Mouse (Mus musculus) stomach, embryonic 15.5 days (tissue): ENCODE data around the gene Islr. TPM values are rescaled to one million over a fixed set of nuclear protein-coding genes. Genes with fewer than 3 reads are reported as not detected.
"Not testable (repeated sequence)": the region's sequence is repeated elsewhere in the genome, so short reads cannot be mapped to it uniquely, and the experiment has no call there.

Source experiments
- ATAC-seq: fragments of 200-750 bp; cut with Nextera tagmentation; 2 replicates; pipeline ENCODE4 v1.8.0; 2017; ENCODE audit warnings: low read depth, moderate number of reproducible peaks, moderate TSS enrichment; ENCODE audit not compliant: insufficient read depth, low FRiP score
- H3K27ac ChIP-seq: fragments of 300-500 bp; sonication (generic); 2 replicates; pipeline ENCODE4 v1.5.1; 2015; ENCODE audit warnings: mild to moderate bottlenecking, inconsistent platforms
- H3K27me3 ChIP-seq: fragments of 300-500 bp; sonication (generic); replicated peaks from 2 replicates; pipeline ENCODE4 v1.6.1; 2015; ENCODE audit warnings: inconsistent platforms
- H3K36me3 ChIP-seq: fragments of 300-500 bp; sonication (generic); 2 replicates; pipeline ENCODE4 v1.6.1; 2015; ENCODE audit warnings: inconsistent platforms
- H3K4me1 ChIP-seq: fragments of 300-500 bp; sonication (generic); 2 replicates; pipeline ENCODE4 v1.6.1; 2015; ENCODE audit warnings: inconsistent platforms
- H3K4me2 ChIP-seq: fragments of 300-500 bp; sonication (generic); 2 replicates; pipeline ENCODE4 v1.6.1; 2015; ENCODE audit warnings: mild to moderate bottlenecking, inconsistent platforms
- H3K4me3 ChIP-seq: fragments of 300-500 bp; sonication (generic); replicated peaks from 2 replicates; pipeline ENCODE4 v1.5.1; 2015; ENCODE audit warnings: inconsistent platforms
- H3K9ac ChIP-seq: fragments of 300-500 bp; sonication (generic); 2 replicates; pipeline ENCODE4 v1.6.1; 2015; ENCODE audit warnings: inconsistent platforms
- H3K9me3 ChIP-seq: fragments of 300-500 bp; sonication (generic); 2 replicates; pipeline ENCODE4 v1.6.1; 2016; ENCODE audit warnings: inconsistent platforms
- WGBS: fragments of 180-500 bp; shearing (Covaris S2); methylation state at CpG from one replicate; pipeline ENCODE4 v1.1.7; 2015; 5-methylcytosine and 5-hydroxymethylcytosine counted together
- polyA plus RNA-seq: library from polyadenylated mRNA; unstranded; fragments of >200 nt; fragmentation: Nextera tagmentation; extraction: Ambion mirVana; gene quantifications from 2 replicates; pipeline ENCODE4 v1.2.1, GENCODE M21; 2015

Islr gene
- 105 and 114 TPM in 2 replicates for polyA plus RNA-seq

GRCm38 (mm10) chr9:58203516-58204447 lies at the start of gene Islr, which contains the start of gene Islr2:
Islr (minus strand) TSS chr9:58204306.
Islr2 (minus strand) TSS chr9:58204319.
- H3K4me2 ChIP-seq: peak within 1 kb of the TSS; percentile 65
- no peaks in the 10 kb centered on the region for H3K36me3 ChIP-seq
- peaks cover 37% of the 10 kb centered on the region for H3K4me1 ChIP-seq
- no peak within 1 kb of the TSS for H3K9ac ChIP-seq
- H3K4me3 ChIP-seq: peak within 1 kb of the TSS; percentile 45
- H3K27ac ChIP-seq: no peak within 1 kb of the TSS
- 4% methylated on average over 42 of the region's 42 CpGs for WGBS
- peak; percentile 76 for ATAC-seq
- H3K9me3 ChIP-seq: no peaks in the 10 kb centered on the region
- peaks cover 57% of the 10 kb centered on the region for H3K27me3 ChIP-seq

- not testable (repeated sequence) for H3K36me3 ChIP-seq, ATAC-seq, H3K4me1 ChIP-seq, H3K27me3 ChIP-seq, H3K9me3 ChIP-seq
- WGBS: 59% methylated on average over 5 of the region's 5 CpGs
- Histone ChIP-seq H3K4me3 (peak overlapping the region; percentile 85), H3K9ac (peak overlapping the region; percentile 71; the same call in 1 of the 2 replicates), H3K4me2 (peak overlapping the region; percentile 81), H3K27ac (peak overlapping the region; percentile 76; the same call in 1 of the 2 replicates)
Measured at GRCm38 (mm10) chr9:58253805-58254122, 49.7 kb upstream of the Islr start.

GRCm38 (mm10) chr9:58253033-58253804 lies 49.1 kb upstream of the Islr start, which contains the start of gene Stoml1:
Stoml1 (plus strand) TSS chr9:58253164.
- H3K4me3 ChIP-seq: peak within 1 kb of the TSS; percentile 85
- H3K9me3 ChIP-seq: no peaks in the 10 kb centered on the region
- H3K9ac ChIP-seq: peak within 1 kb of the TSS; percentile 71; the same call in 1 of the 2 replicates
- H3K4me2 ChIP-seq: peak within 1 kb of the TSS; percentile 81
- peaks cover 7% of the 10 kb centered on the region; the same call in 1 of the 2 replicates for H3K4me1 ChIP-seq
- peaks cover 5% of the 10 kb centered on the region for H3K36me3 ChIP-seq
- no peaks in the 10 kb centered on the region for H3K27me3 ChIP-seq
- WGBS: under 1% methylated on average over 31 of the region's 31 CpGs
- H3K27ac ChIP-seq: peak within 1 kb of the TSS; percentile 76; the same call in 1 of the 2 replicates
- ATAC-seq: peak; percentile 97

GRCm38 (mm10) chr9:58250730-58251129 lies 46.6 kb upstream of the Islr start:
- H3K4me2 ChIP-seq, H3K36me3 ChIP-seq, H3K27me3 ChIP-seq, ATAC-seq, H3K9ac ChIP-seq, H3K9me3 ChIP-seq, H3K4me3 ChIP-seq: not testable (repeated sequence)
- Histone ChIP-seq H3K27ac (peak overlapping the region; percentile 97; the same call in 1 of the 2 replicates), H3K4me1 (peaks cover 16% of the 10 kb centered on the region)
- WGBS: 97% methylated on average over 1 of the region's 1 CpGs

- H3K4me1 ChIP-seq: peaks cover 16% of the 10 kb centered on the region
- 76% methylated on average over 8 of the region's 8 CpGs for WGBS
- H3K27ac ChIP-seq: peak overlapping the region; percentile 97
- H3K9ac ChIP-seq: 0 out of 2 replicates have a peak overlapping the region, but pooled peaks have one; percentile 13
- peak overlapping the region; percentile 59 for H3K4me3 ChIP-seq
- H3K36me3 ChIP-seq: no peaks in the 10 kb centered on the region
- peak overlapping the region; percentile 66 for H3K4me2 ChIP-seq
- ATAC-seq: no peak
- H3K27me3 ChIP-seq: no peaks in the 10 kb centered on the region
- no peaks in the 10 kb centered on the region for H3K9me3 ChIP-seq
Measured at GRCm38 (mm10) chr9:58250322-58250721, 46.2 kb upstream of the Islr start.

- H3K27ac ChIP-seq: peak within 1 kb of the TSS; percentile 97
- no peaks in the 10 kb centered on the region for H3K9me3 ChIP-seq
- H3K36me3 ChIP-seq: no peaks in the 10 kb centered on the region; the same call in 1 of the 2 replicates
- no peaks in the 10 kb centered on the region for H3K27me3 ChIP-seq
- ATAC-seq: peak; percentile 65
- H3K9ac ChIP-seq: peak within 1 kb of the TSS; percentile 61
- under 1% methylated on average over 16 of the region's 16 CpGs for WGBS
- peak within 1 kb of the TSS; percentile 66 for H3K4me2 ChIP-seq
- peak within 1 kb of the TSS; percentile 59 for H3K4me3 ChIP-seq
- peaks cover 18% of the 10 kb centered on the region for H3K4me1 ChIP-seq
Measured at GRCm38 (mm10) chr9:58249592-58250192, 45.6 kb upstream of the Islr start, which contains the start of gene Pml. Pml (minus strand) TSS chr9:58249786.

GRCm38 (mm10) chr9:58248746-58249413 lies 44.8 kb upstream of the Islr start:
- Histone ChIP-seq H3K4me3 (peak overlapping the region; percentile 59), H3K27ac (peak overlapping the region; percentile 97), H3K9ac (peak overlapping the region; percentile 61), H3K27me3 (no peaks in the 10 kb centered on the region), H3K4me1 (peaks cover 24% of the 10 kb centered on the region), H3K9me3 (no peaks in the 10 kb centered on the region), H3K4me2 (peak overlapping the region; percentile 66), H3K36me3 (no peaks in the 10 kb centered on the region; the same call in 1 of the 2 replicates)
- 22% methylated on average over 7 of the region's 7 CpGs for WGBS
- no peak for ATAC-seq

GRCm38 (mm10) chr9:58247064-58247759 lies 43.1 kb upstream of the Islr start:
- Histone ChIP-seq H3K27ac (peak overlapping the region; percentile 64), H3K4me3 (peak overlapping the region; percentile 33), H3K4me2 (peak overlapping the region; percentile 66), H3K27me3 (no peaks in the 10 kb centered on the region), H3K9ac (no peak overlapping the region; the same call in 1 of the 2 replicates), H3K4me1 (peaks cover 30% of the 10 kb centered on the region), H3K9me3 (no peaks in the 10 kb centered on the region), H3K36me3 (no peaks in the 10 kb centered on the region; the same call in 1 of the 2 replicates)
- whole genome bisulfite sequencing: 15% methylated on average over 25 of the region's 25 CpGs
- peak; percentile 75; the same call in 1 of the 2 replicates for ATAC-seq

GRCm38 (mm10) chr9:58246083-58246591 lies 42.0 kb upstream of the Islr start:
- Histone ChIP-seq H3K36me3 (no peaks in the 10 kb centered on the region; the same call in 1 of the 2 replicates), H3K9ac (no peak overlapping the region), H3K27me3 (no peaks in the 10 kb centered on the region), H3K27ac (no peak overlapping the region), H3K4me2 (peak overlapping the region; percentile 27), H3K9me3 (no peaks in the 10 kb centered on the region), H3K4me1 (peaks cover 41% of the 10 kb centered on the region), H3K4me3 (no peak overlapping the region)
- no peak; the same call in 1 of the 2 replicates for ATAC-seq
- 63% methylated on average over 4 of the region's 4 CpGs for WGBS

GRCm38 (mm10) chr9:58243696-58244095 lies 39.6 kb upstream of the Islr start:
- no peaks in the 10 kb centered on the region for H3K27me3 ChIP-seq
- peaks cover 37% of the 10 kb centered on the region for H3K4me1 ChIP-seq
- no peak overlapping the region for H3K4me2 ChIP-seq
- ATAC-seq: no peak
- no peak overlapping the region; the same call in 1 of the 2 replicates for H3K27ac ChIP-seq
- no peaks in the 10 kb centered on the region for H3K9me3 ChIP-seq
- H3K4me3 ChIP-seq: no peak overlapping the region
- no peak overlapping the region for H3K9ac ChIP-seq
- H3K36me3 ChIP-seq: no peaks in the 10 kb centered on the region; the same call in 1 of the 2 replicates
- 78% methylated on average over 6 of the region's 6 CpGs for WGBS
